Mouse (Mus musculus) neural tube, postnatal 0 days (tissue): ENCODE data around the gene Tom1l1. TPM values are rescaled to one million over a fixed set of nuclear protein-coding genes. Genes with fewer than 3 reads are reported as not detected.

ENCODE experiments used
- polyA plus RNA-seq: library from polyadenylated mRNA; unstranded; fragments of >200 nt; fragmentation: Nextera tagmentation; extraction: Ambion mirVana; gene quantifications from 2 replicates; pipeline ENCODE4 v1.2.1, GENCODE M21; 2015

Gene Tom1l1
- polyA plus RNA-seq: 34.0 and 35.1 TPM in 2 replicates

DNA sequence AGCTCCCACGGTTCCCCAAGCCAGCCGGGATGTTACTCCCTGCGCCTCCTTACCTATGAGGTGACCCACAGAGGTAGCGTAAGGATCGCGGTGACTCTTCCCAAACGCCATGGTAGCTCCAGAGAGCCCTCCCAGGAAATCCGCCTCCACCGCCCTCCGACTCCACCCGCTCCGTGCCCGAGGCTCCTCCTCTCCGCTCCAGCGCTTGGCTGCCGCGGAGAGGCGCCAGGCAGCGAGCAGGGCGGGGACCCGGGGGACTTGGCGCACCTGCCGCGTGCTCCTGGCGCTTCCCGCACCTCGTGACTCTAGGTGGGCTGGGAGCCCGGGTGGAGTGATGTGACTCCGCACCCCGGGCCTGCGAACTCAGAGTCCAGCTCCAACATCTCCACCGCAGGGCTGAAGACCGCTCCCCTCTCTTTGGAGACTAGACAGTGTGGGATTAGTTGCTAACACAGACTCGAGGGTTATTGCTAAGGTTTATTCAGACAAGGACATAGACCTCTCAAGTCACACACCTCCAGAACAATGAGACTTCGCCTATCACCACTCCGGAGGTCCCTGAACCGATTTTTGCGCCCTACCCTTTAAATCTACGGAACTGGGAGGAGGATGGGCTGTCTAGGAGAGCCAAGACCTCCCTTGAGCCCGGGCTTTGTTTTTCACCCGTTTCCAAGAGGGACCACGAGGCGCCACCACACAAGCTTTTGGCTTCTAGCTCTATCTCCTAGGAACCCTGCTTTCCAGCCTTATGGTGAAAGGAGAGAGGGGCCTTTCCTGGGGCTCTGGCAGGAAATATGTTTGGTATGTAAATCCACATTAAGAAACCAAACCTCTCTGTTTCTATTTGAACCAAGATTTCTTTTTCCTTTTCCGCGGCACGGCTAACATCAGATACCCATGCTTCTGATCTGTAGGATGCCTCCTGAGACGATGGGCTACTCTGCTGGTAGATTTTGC is at the start of gene Tom1l1:
Gene Tom1l1 (minus strand): TSS at position 907 of the 957 bp plus-strand sequence.

DNA sequence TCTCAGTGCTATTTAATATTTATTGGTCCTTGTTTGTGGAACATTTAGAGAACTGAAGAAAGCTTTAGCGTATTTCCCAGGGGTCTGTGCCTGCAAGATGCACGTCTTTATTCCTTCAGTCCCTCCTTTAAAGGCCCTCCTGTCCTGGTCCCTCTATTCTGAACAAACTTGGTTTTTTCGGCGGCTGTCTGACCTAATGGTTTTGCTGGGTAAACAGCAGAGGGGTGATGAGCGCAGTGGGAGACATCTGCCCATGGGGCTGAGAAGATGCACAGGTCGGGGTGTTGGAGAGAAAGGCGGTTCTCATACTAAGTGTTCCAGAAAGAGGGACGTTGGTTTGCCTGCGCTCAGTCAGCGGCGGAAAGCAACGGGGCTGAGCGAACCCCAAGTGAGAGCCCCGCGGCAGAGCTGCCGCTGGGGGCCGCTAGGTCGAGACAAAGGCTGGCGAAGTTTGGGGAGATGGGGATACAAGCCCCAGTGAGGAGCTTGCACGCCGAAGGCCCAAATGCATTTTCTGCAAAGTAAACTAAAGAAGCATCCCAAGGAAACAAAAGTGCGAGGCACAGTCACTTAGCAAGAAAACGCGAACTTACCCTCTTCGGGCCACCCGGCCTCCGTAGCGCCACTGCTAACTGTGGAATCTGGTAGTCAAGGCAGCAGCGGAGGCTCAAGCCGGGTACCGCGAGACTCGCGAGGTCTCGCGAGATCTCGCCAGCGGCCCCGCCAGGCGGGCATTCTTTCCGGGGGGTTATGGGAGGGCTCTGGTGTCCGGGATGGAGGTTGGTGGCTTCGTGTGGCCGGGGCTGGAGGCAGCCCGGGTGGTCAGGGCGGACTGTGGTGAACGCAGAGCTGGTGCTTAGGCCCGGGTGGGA is 50.5 kb downstream of the Tom1l1 start, which contains the start of the genes Stxbp4 and Cox11:
Gene Stxbp4 (minus strand): TSS at position 645 of the 872 bp plus-strand sequence.
Gene Cox11 (plus strand): TSS at position 734 of the 872 bp plus-strand sequence.

Other genes with a start within 250 kb of the Tom1l1 start
- gene Stxbp4, start 50.3 kb downstream of the Tom1l1 start, polyA plus RNA-seq: 9.4 and 9.5 TPM in 2 replicates
- 38.1 and 39.7 TPM in 2 replicates for gene Cox11, start 50.2 kb downstream of the Tom1l1 start, polyA plus RNA-seq